Mouse (Mus musculus) lung, postnatal 36 days (tissue): Measurements from ENCODE around the gene Zmynd11.

ENCODE experiments used
- DNase-seq: peaks from one replicate; pipeline ENCODE4 v3.0.0; 2022; ENCODE audit warnings: mixed read lengths

Zmynd11 gene

GRCm38 (mm10) chr13:9650580-9650979 is 114.5 kb downstream of the Zmynd11 start:
- no peak for DNase-seq

- DNase-seq = no peak
These were observed 115.2 kb downstream of the Zmynd11 start for GRCm38 (mm10) chr13:9649894-9650293.

GRCm38 (mm10) chr13:9648716-9649115 is 116.4 kb downstream of the Zmynd11 start:
- no peak for DNase-seq

GRCm38 (mm10) chr13:9637949-9638348 is 127.2 kb downstream of the Zmynd11 start:
- DNase-seq = no peak

GRCm38 (mm10) chr13:9636505-9636904 is 128.6 kb downstream of the Zmynd11 start:
- peak; percentile 57 for DNase-seq

GRCm38 (mm10) chr13:9635951-9636350 is 129.2 kb downstream of the Zmynd11 start:
- DNase-seq = no peak
